Mouse (Mus musculus) gastrocnemius, adult 2 months (tissue): Measurements from ENCODE around the gene Gm49661. TPM values are rescaled to one million over a fixed set of nuclear protein-coding genes. Genes with fewer than 3 reads are reported as not detected.

ENCODE experiments used
- DNase-seq: peaks from one replicate; pipeline ENCODE4 v3.0.0; 2022
- H3K27ac ChIP-seq: fragments of 200-600 bp; 2 replicates; pipeline ENCODE4 v1.8.1; 2022; ENCODE audit warnings: mild to moderate bottlenecking
- H3K4me3 ChIP-seq: fragments of 200-600 bp; 2 replicates; pipeline ENCODE4 v1.8.1; 2022; ENCODE audit warnings: mild to moderate bottlenecking, moderate library complexity
- CTCF ChIP-seq: fragments of 200-600 bp; IDR thresholded peaks from 2 replicates; pipeline ENCODE4 v1.8.1; 2022; ENCODE audit warnings: antibody characterized with exemption, mild to moderate bottlenecking, moderate library complexity
- intact Hi-C: fragments of 180-260 bp; cut with DNase I; formaldehyde crosslinking; loops from one replicate; pipeline ENCODE4 v1.15.1; 2025
- total RNA-seq, 2 experiments: library from RNA; stranded (reverse); gene quantifications; 2 replicates each; pipeline ENCODE4 v1.2.3; 2021

Gm49661 gene
- total RNA-seq, 2 experiments from 2014 or later = not detected

- H3K4me3 ChIP-seq = peak within 1 kb of the TSS; percentile 67
- TF ChIP-seq CTCF = peak; percentile 39
- intact Hi-C loops = no loop called here
- no peak within 1 kb of the TSS for H3K27ac ChIP-seq
- DNase-seq = no peak
Measured at GRCm38 (mm10) chr8:84946528-84947240, 22.5 kb downstream of the Gm49661 start, which contains the start of gene Rtbdn. TSS of gene Rtbdn (plus strand) at chr8:84946991.

- peak overlapping the region; percentile 67 for H3K4me3 ChIP-seq
- peak; percentile 25; the same call in 1 of the 2 replicates for TF ChIP-seq CTCF
- DNase-seq = no peak
- H3K27ac ChIP-seq = no peak overlapping the region
- intact Hi-C loops = no loop called here
Measured at GRCm38 (mm10) chr8:84945633-84946527, 23.4 kb downstream of the Gm49661 start.

GRCm38 (mm10) chr8:84945235-84945632 lies 24.0 kb downstream of the Gm49661 start:
- H3K4me3 ChIP-seq = peak overlapping the region; percentile 67; the same call in 1 of the 2 replicates
- intact Hi-C loops = no loop called here

GRCm38 (mm10) chr8:84944478-84945160 lies 24.6 kb downstream of the Gm49661 start:
- TF ChIP-seq CTCF = no peak
- Histone ChIP-seq H3K4me3 (peak overlapping the region; percentile 3; the same call in 1 of the 2 replicates), H3K27ac (no peak overlapping the region)
- DNase-seq = peak; percentile 55
- intact Hi-C loops = no loop called here

More at GRCm38 (mm10) chr8:84945235-84945632, 24.0 kb downstream of the Gm49661 start:
- DNase-seq = no peak
- no peak overlapping the region for H3K27ac ChIP-seq
- no peak for TF ChIP-seq CTCF

- no peak for TF ChIP-seq CTCF
- H3K4me3 ChIP-seq = no peak overlapping the region
- H3K27ac ChIP-seq = no peak overlapping the region
- intact Hi-C loops = no loop called here
- no peak for DNase-seq
Measured at GRCm38 (mm10) chr8:84943699-84944098, 25.5 kb downstream of the Gm49661 start.

- Histone ChIP-seq H3K27ac (no peak overlapping the region), H3K4me3 (peak overlapping the region; percentile 66; the same call in 1 of the 2 replicates)
- no peak for TF ChIP-seq CTCF
- intact Hi-C loops = no loop called here
- no peak for DNase-seq
Measured at GRCm38 (mm10) chr8:84937620-84938485, 31.4 kb downstream of the Gm49661 start.

- Histone ChIP-seq H3K27ac (no peak within 1 kb of the TSS), H3K4me3 (peak within 1 kb of the TSS; percentile 66)
- peak; percentile 81 for TF ChIP-seq CTCF
- DNase-seq = peak; percentile 77
- intact Hi-C loops = no loop called here
Measured at GRCm38 (mm10) chr8:84936962-84937546, 32.2 kb downstream of the Gm49661 start, which contains the start of gene Mast1. TSS of gene Mast1 (minus strand) at chr8:84937359.

- intact Hi-C loops = no loop called here
- no peak overlapping the region for H3K27ac ChIP-seq
- DNase-seq = no peak
- H3K4me3 ChIP-seq = peak overlapping the region; percentile 66; the same call in 1 of the 2 replicates
- no peak for TF ChIP-seq CTCF
Measured at GRCm38 (mm10) chr8:84936041-84936961, 32.9 kb downstream of the Gm49661 start.

- no peak for TF ChIP-seq CTCF
- intact Hi-C loops = no loop called here
- Histone ChIP-seq H3K27ac (no peak overlapping the region), H3K4me3 (no peak overlapping the region)
- no peak for DNase-seq
Measured at GRCm38 (mm10) chr8:84935489-84935888, 33.7 kb downstream of the Gm49661 start.

- DNase-seq = no peak
- no peak overlapping the region for H3K4me3 ChIP-seq
Measured at GRCm38 (mm10) chr8:84934860-84935259, 34.4 kb downstream of the Gm49661 start.

More at GRCm38 (mm10) chr8:84934860-84935259, 34.4 kb downstream of the Gm49661 start:
- H3K27ac ChIP-seq = no peak overlapping the region
- intact Hi-C loops = no loop called here
- TF ChIP-seq CTCF = no peak
